Mouse (Mus musculus) A20 (cell line): Measurements from ENCODE around the gene Ankrd31.
"Not testable (repeated sequence)": the region's sequence is repeated elsewhere in the genome, so short reads cannot be mapped to it uniquely, and the experiment has no call there.

ENCODE experiments used
- DNase-seq: peaks from one replicate; pipeline ENCODE4 v3.0.0-alpha.2; 2011; ENCODE audit warnings: low read depth, low spot score

Ankrd31 gene

DNA sequence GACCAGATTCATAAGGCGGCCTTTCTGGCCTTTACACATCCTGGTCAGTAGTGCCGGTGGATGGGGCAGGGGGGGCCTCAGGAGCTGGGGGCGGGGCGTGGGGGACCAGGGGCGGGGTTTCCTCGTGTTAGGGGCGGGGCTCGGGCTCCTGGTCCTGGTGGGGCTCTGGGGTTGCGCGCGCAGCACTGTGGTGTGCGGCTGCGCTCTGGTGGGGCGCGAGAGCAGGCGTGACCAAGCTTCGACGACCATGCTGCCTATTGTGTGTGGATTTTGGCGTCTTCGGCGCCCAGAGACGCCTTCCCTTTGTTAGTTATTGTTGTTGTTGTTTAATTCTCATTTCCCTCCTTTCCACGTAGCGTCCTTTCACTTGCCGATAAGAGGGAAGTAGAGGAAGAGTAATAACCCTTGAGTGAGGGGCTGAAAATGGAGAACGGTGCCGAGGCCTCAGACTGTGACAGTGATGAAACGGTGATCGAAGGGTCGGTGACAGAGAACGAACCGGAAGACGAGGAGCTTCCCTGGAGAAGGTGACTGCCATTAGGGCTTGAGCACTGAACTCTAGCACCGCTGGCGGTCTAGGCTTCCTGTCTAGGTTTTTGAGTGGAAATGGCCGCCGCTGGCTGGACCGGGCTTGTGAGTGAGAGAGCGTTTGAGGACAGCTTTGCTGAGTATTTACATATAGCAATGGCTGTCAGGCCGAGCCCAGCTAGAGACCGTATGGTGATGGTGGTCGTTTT lies at the start of gene Ankrd31:
Gene Ankrd31 (plus strand): TSS at position 164 of the 737 bp plus-strand sequence.
- DNase-seq, result no peak

DNA sequence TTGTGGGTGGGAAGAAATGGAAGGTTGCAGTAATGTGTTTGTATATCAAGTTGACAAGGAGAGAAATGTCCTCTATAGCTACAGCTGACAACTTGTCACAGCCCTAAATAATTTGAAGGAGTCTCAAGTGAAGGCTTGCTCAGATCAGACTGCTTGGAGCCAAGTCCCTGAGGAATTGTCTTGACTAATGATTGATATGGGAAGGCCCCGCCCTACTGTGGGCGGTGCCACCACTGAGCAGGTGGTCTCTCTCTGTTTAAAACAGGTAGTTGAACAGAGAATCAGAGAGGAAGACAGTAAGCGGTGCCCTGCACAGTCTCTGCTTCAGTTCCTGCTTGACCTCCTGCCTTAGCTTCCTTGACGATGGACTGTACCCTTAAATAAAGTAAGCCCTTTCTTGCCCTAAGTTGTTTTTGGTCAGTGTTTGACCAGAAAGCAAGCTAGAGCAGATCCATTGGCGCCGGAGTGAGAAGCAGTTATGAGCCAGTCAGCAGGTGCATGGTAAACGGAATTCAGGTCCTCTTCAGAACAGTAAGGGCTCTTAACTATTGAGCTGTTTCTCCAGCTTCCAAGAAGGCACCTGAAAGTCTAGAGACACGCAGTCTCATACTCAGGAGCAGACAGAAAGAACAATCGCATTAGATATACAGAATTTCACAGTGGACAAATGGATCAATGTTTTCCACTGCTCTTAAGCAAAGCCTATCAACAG lies 45.3 kb upstream of the Ankrd31 start:
- DNase-seq, result no peak

DNA sequence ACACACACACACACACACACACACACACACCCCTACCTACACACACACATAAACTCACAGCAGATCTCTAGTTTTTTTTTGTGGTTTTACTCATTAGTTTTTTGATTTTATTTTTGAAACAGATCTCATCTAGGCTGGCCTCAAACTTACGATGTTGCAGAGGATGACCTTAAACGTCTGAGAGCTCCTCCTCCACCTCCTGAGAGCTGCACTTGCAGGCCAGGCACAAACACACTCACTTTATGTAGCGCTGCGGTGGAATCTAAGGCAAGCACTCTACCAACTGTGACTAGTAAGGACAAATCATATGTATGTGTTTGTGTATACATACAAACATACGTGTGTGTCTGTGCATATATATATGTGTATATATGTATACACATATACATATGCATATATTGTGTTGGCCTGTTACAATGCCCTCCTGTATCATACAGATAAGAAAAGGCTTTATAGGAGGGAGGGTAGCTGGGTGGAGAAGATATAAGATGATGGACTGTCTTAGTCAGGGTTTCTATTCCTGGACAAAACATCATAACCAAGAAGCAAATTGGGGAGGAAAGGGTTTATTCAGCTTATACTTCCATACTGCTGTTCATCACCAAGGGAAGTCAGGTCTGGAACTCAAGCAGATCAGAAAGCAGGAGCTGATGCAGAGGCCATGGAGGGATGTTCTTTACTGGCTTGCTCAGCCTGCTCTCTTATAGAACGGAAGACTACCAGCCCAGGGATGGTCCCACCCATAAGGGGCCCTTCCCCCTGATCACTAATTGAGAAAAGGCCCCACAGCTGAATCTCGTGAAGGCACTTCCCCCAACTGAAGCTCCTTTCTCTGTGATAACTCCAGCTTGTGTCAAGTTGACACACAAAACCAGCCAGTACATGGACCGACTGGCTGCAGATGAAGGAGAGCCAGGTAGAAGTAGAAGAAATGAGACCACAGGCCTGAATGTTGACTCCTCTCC lies 38.5 kb upstream of the Ankrd31 start:
- no peak for DNase-seq

DNA sequence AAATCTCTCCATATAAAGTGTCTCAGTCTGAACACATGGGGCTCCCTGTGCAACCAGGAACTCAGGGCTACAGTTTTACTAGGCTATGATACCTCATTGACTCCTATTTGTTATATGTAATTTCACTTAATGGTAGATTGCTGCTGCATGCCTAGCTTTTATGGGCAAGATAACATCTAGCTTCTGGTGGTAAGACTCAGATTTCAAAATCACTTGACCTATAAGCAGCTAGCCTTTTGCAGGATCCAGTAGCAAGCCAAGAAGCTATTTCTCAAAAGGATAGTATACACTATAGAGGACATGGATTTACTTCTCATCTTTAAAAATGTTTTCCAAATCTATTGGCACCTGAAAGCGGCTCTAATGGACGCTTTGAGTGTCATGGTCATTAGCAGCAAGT lies 31.8 kb upstream of the Ankrd31 start:
- DNase-seq, result no peak

DNA sequence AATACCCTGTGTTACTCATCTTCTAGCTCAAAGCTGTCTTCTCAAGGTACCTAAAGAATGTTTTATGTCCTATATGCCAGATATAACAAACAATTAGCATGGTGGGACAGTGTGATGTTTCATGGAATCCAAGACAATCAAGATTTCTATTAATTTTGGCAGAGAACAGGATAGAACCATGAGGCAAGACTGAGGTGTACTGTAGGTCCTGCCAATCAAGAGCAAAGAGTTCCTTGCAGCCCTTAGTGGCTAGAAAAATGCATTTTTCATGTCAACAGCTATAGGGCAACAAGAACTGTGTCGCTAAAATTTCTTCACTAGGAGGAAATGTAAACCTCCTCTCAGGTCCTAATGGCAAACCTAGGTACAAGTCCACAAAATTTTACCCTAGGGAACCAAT lies 30.3 kb upstream of the Ankrd31 start:
- no peak for DNase-seq

DNA sequence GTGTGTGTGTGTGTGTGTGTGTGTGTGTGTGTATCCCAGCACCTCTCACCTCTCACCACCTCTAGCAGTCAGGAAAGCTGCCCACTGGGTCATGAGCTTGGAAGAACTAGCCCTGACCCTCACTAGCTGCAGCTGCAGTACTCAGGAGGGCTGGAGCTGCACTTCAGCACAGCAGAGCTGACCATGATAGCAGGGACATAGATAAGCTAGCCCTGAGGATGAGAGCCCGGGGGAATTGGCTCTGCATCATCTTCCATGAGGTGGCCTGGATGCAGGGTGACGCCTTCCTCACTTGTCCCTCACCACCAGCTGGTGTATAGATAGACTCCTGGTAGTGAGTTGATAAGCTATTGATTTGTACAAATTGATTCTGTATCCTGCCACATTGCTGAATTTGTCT lies 28.1 kb upstream of the Ankrd31 start:
- DNase-seq, result no peak

DNA sequence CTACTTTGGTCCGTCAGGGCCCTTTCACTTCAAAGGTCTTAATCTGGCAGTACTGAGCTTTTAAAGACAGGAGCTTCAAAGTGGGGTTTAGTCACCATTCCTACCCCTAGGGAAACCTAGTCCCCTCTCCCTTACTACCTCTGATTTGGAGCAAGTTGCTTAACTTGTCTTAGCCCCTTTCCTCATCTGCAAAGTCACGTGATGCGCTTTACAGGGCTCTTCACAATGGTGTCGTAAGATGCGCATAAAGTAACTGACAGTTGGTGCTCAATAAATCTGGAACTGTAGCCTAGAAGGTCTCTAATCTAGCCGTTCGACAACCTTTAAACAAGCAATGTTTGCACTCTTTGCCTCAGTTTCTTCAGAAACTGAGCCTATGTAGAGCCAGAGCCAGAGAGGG lies 19.8 kb upstream of the Ankrd31 start:
- DNase-seq, result no peak

DNA sequence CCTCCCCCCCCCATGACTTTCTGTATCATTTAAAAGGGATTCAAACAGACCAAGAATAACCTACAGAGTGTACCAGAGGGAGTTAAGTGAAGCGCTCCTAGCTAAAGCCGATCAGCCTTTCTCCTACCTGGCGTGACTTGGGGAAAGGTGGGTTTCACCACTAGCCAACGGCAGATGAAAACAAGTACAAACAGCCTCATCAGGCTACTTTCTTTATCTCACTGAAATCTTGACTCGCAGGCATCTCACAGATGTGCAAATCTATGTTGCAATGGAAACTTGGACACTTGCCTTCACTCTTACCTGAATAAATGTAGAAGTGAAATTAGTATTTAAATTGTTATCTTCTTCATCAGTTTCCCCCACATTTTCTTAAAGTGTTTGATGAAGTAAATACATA lies 18.9 kb upstream of the Ankrd31 start:
- no peak for DNase-seq

DNA sequence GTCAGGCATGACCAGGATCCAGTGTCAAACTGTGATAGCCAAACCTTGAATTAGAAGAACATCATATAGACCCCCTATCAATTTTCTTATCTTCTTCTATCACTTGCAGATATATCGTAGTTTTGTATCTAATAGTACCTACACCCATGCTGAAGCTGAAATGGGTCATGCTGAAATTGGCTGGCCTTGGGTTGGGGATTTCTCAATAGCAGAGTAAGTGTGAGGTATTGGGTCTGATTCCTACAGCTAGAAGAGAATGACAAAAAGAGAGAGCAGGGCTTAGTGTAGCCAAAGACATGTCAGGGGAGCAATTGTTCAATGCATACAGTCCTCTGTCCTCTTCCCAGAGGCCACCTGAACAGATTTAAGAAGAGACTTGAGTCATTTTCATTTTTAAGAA lies 18.0 kb upstream of the Ankrd31 start:
- DNase-seq, result no peak

DNA sequence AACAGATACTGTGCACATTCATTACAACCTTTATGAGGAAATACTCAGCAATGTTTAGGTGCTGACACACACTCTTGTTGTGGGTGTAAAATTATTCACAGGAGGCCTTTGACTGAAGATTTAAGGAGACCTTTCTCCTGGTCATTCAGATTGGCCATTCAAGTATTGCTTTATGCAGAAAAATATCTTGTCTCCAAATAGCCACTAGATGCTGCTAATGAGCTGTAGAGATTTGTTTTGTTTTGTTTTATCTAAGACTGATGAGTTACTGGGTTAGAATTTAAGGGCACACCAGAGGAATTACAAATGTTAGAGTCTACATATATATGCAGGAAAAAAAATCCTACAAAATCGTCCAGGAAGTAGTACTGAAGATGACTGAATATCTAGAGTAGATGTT lies 12.9 kb upstream of the Ankrd31 start:
- DNase-seq, result peak; percentile 10

DNA sequence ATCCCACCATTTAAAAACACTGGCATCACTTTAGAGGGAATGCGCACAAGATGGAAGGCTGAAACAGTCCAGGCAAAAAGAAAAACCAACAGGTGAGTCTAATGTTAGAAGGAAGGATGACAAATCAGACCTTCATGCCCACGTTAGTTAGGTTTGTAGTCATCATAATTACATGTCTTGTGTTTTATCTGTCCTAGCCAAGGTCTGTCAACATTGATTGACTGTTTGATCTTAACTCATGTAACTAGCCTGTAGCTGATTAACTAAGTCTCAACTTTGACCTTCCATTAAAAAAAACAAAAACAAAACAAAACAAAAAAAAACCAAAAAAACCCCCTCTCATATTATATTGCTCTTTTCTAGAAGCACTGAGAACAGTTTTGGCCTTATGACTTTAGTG lies 7.9 kb upstream of the Ankrd31 start:
- no peak for DNase-seq

DNA sequence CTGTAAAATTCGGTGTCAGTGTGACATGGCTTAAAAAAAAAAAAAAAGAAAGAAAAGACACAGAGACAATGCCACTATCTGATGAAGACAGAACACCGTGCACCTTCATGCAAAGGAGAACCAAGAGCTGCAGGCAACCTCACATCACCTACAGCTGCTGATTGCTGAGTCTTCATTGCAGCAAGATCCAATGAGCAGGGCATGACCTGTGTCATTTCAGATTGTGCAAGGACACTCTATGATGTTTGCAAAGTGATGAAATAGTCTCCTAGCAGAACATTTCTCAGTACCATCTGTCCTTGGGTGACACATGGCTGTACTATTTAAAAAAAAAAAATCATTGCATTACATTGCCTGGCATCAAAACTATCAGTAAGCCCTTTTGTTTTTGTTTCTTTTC lies 5.2 kb upstream of the Ankrd31 start:
- no peak for DNase-seq

DNA sequence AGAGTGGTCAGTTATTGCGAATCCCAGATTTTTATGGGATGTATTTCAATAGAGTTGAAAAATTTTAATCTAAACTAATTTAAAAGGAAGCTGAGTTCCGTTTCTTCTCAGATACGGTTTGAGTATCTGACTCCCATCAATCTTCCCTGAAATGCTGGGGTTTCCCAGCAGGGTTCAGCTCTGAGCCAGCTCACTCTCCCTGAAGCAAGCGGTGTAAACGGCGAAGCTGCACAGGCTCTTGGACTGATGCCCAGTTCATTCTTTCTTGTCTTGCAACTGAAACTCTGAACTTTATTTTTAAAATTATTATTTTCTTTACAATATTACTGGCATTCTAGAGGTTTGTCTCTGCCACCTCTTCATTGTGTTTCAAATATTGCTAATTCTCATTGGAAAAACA lies 2.0 kb upstream of the Ankrd31 start:
- DNase-seq, result no peak

DNA sequence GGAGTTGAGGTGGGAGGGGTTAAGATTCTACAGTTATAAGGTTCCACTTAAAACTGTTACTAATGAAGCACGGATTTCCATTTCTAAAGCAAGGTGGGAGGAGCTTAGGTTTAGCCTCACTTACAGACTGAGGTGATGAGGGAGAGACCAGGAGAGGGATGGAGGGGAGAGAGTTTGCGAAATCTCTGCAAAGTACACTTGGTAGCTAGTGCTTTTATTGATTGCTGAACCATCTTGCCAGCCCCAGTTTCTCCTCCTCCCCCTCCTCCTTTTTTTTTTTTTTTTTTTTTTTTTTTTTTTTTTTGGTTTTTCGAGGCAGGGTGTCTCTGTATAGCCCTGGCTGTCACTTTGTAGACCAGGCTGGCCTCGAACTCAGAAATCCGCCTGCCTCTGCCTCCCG lies 1.8 kb downstream of the Ankrd31 start:
- no peak for DNase-seq

DNA sequence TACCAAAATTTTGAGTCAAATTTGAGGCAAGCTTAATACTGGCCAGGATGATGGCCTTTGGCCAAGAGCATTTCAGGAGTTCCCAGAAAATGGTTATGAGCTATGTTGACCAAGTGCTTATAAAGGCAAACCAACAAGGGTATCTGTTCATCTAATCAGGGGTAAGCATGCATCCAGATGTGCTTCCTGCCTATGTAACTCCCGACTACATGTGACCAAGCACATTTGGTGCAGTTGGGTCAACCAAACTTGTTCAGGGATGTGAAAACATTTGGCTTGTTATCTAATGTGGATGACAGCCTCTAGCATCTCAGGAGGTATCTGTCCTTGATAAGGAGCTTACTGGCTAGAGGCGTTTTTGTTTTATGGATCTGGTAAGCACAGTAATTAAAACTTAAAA lies 12.8 kb downstream of the Ankrd31 start:
- DNase-seq, result no peak

DNA sequence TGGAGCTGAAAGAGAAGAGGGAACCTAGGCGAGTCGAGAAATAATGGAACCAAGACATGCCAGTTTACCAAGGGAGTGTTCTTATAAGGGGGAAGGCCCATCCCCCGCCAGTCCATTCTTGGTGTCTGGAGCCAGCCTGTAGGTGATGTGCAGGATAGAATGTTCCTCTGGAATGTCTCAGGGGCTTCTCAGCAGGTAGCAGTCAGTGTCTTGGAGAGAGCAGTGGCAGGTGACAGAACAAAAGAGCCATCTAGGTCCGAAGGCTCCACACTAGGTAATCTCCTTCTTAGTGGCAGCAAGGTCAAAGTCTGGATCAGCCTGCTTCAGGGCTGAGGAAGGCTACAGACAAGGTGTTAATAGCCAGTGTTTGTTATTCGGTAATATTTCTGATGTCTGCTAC lies 38.0 kb downstream of the Ankrd31 start:
- DNase-seq, result not testable (repeated sequence)

DNA sequence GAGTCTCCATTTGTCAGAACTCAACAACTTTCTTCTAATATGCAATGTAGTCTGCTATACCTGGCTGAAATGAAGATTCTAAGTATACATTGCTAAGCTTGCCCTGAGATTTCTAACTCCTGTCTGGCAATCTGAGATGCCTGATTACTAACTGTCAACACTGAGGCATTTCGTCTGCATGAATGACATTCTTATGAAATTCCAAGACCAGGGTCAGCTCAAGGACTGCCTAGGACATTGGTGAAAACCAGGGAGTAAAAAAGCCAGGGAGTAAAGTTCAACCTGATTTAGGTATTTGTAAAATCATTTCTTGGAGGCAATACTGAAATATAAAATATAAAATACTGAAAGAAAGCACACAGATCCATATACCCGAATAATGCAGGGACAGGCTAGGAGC lies 45.4 kb downstream of the Ankrd31 start:
- no peak for DNase-seq

DNA sequence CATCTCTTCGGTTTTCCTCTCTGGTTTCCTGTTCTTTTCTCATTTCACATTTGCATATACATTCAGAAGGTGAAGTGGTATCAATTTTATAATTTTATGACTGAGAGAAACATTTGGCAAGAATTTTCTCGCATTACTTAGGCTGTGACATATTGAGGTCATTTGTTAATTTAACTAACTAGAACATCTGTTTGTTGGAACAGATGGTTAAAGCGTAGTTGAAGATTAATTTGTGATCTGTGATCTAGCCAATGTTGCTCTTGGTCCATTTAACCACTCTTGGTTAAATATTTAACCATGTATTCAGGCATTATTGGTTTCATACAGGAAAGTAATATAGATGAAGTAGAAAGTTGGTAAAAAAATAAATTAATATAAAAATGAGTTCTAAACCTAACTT lies 47.2 kb downstream of the Ankrd31 start:
- no peak for DNase-seq

DNA sequence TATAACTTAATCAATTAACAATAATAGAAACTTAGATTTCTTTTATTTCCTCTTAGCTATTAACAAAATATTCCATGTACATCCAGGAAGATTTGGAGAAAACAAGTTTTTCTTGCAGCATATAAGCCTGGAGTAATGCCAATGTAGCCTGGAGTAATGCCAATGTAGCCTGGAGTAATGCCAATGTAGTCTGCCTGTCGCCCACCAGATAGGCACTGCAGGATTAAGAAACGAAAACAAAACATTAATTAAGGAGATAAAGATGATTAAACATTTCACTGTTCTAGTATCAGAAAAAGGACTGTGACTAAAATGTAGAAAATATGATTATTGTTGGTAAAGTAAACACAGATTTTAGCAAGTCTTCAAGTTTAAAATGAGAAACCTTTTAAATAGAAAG lies 49.4 kb downstream of the Ankrd31 start:
- DNase-seq, result no peak

DNA sequence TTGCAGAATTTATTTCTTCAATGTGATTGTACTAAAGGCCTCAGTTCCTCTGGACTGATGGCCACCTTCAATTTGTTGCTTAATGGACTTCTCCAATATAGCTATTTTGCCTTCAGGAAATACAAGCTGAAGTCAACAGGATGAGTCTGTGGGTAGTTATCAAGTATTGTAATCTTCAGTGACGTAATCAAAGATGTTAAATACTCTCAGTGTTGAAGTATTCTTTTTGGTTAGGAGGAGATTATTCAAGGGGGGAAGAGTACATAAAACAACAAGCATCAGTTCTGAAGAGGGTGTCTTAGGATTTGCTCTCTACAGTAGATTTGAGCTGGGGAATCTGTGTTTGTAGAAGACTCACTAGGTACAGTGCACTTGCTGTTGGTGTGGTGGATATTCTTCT lies 101.7 kb downstream of the Ankrd31 start:
- DNase-seq, result no peak

DNA sequence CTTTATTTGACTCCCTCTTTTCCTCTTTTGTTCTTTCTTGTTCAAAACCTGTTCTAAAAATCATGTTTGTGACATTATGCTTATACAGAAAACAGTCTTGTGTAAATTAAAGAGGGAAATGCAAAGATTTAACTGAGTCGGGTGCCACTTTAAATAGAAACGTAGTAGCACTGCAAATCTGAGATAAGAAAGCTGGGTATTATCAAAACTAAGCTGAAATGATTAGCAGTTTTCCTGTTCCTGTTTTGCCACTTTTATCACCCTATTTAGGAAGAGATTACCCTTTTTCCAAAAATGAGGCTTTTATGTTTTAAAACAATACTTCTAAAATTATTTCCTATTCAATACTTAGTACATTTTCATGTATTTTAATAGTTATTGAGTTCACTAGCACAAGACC lies 104.1 kb downstream of the Ankrd31 start:
- DNase-seq, result no peak

DNA sequence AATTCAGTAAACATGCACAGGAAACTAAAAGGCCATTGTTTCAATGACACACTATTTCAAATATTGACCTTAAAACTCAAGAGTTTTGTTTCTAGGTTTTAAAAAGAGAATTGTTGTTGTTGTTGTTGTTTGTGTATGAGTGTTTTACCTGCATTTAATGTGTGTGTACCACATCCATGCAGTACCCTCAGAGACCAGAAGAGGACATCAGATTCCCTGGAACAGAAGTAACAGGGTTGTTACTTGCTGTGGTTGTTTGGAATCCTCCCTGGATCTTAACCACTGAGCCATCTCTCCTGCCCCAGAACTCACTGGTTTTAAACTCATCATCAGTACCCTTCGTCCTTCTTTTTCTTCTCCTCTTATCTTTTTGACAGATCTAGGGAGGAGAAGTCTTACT lies 105.2 kb downstream of the Ankrd31 start:
- no peak for DNase-seq
